Mouse (Mus musculus) limb, embryonic 12.5 days (tissue): ENCODE measurements at regions not wholly inside any gene's neighbourhood (a gene's known extent, or its start where the extent isn't known, plus 50 kb on each side); places are given as distances from the start of the nearest gene placed in this dataset.

Experiments
- ATAC-seq: fragments of 200-750 bp; cut with Nextera tagmentation; 2 replicates; pipeline ENCODE4 v1.8.0; 2017; ENCODE audit warnings: low read depth, moderate TSS enrichment; ENCODE audit not compliant: insufficient number of reproducible peaks, insufficient read depth, low FRiP score, low TSS enrichment
- H3K27ac ChIP-seq: fragments of 300-500 bp; sonication (generic); 2 replicates; pipeline ENCODE4 v1.5.1; 2016; ENCODE audit warnings: mild to moderate bottlenecking, moderate library complexity
- H3K27me3 ChIP-seq: fragments of 300-500 bp; sonication (generic); 2 replicates; pipeline ENCODE4 v1.6.1; 2016; ENCODE audit warnings: mild to moderate bottlenecking, moderate library complexity
- H3K36me3 ChIP-seq: fragments of 300-500 bp; sonication (generic); 2 replicates; pipeline ENCODE4 v1.6.1; 2016; ENCODE audit warnings: mild to moderate bottlenecking, moderate library complexity
- H3K4me1 ChIP-seq: fragments of 300-500 bp; sonication (generic); replicated peaks from 2 replicates; pipeline ENCODE4 v1.6.1; 2016
- H3K4me2 ChIP-seq: fragments of 300-500 bp; sonication (generic); 2 replicates; pipeline ENCODE4 v1.6.1; 2016; ENCODE audit warnings: mild to moderate bottlenecking, moderate library complexity
- H3K4me3 ChIP-seq: fragments of 300-500 bp; sonication (generic); replicated peaks from 2 replicates; pipeline ENCODE4 v1.5.1; 2016; ENCODE audit warnings: mild to moderate bottlenecking
- H3K9ac ChIP-seq: fragments of 300-500 bp; sonication (generic); replicated peaks from 2 replicates; pipeline ENCODE4 v1.6.1; 2016; ENCODE audit warnings: mild to moderate bottlenecking, moderate library complexity
- H3K9me3 ChIP-seq: fragments of 300-500 bp; sonication (generic); 2 replicates; pipeline ENCODE4 v1.6.1; 2016; ENCODE audit warnings: mild to moderate bottlenecking, moderate library complexity
- WGBS: fragments of 180-500 bp; shearing (Covaris S2); methylation state at CpG from one replicate; pipeline ENCODE4 v1.1.7; 2016; 5-methylcytosine and 5-hydroxymethylcytosine counted together

GRCm38 (mm10) chr4:34274316-34274715 is 224.3 kb upstream of the Spaca1 start:
- Histone ChIP-seq H3K9me3 (no peaks in the 10 kb centered on the region), H3K9ac (no peak overlapping the region), H3K4me1 (peaks cover 3% of the 10 kb centered on the region; the same call in 1 of the 2 replicates), H3K4me2 (no peak overlapping the region), H3K36me3 (no peaks in the 10 kb centered on the region), H3K4me3 (no peak overlapping the region), H3K27me3 (no peaks in the 10 kb centered on the region), H3K27ac (no peak overlapping the region)
- no peak for ATAC-seq
- 57% methylated on average over 3 of the region's 3 CpGs for WGBS

GRCm38 (mm10) chr4:34275372-34275771 is 225.4 kb upstream of the Spaca1 start:
- no peak overlapping the region for H3K9ac ChIP-seq
- H3K27ac ChIP-seq = no peak overlapping the region
- no peaks in the 10 kb centered on the region for H3K27me3 ChIP-seq
- H3K4me2 ChIP-seq = no peak overlapping the region
- no peaks in the 10 kb centered on the region for H3K9me3 ChIP-seq
- no peak for ATAC-seq
- no peak overlapping the region for H3K4me3 ChIP-seq
- H3K4me1 ChIP-seq = peaks cover 3% of the 10 kb centered on the region; the same call in 1 of the 2 replicates
- H3K36me3 ChIP-seq = no peaks in the 10 kb centered on the region

- WGBS = 18% methylated on average over 4 of the region's 4 CpGs
- Histone ChIP-seq H3K27me3 (no peaks in the 10 kb centered on the region), H3K4me2 (no peak overlapping the region), H3K9me3 (no peaks in the 10 kb centered on the region), H3K27ac (no peak overlapping the region), H3K36me3 (no peaks in the 10 kb centered on the region), H3K4me1 (no peaks in the 10 kb centered on the region; the same call in 1 of the 2 replicates), H3K4me3 (no peak overlapping the region), H3K9ac (no peak overlapping the region)
- ATAC-seq = no peak
Observed at GRCm38 (mm10) chr4:34302504-34303108, 248.1 kb upstream of the Akirin2 start.

- H3K27ac ChIP-seq = no peak overlapping the region
- no peak overlapping the region for H3K4me3 ChIP-seq
- no peak overlapping the region for H3K9ac ChIP-seq
- no peaks in the 10 kb centered on the region for H3K27me3 ChIP-seq
- H3K4me2 ChIP-seq = no peak overlapping the region
- ATAC-seq = no peak
- 74% methylated on average over 8 of the region's 8 CpGs for WGBS
- no peaks in the 10 kb centered on the region for H3K36me3 ChIP-seq
- 0 out of 2 replicates have a peak, but pooled peaks cover 4% of the 10 kb centered on the region for H3K4me1 ChIP-seq
- H3K9me3 ChIP-seq = 0 out of 2 replicates have a peak, but pooled peaks cover under 1% of the 10 kb centered on the region
Observed at GRCm38 (mm10) chr4:34308921-34309563, 241.7 kb upstream of the Akirin2 start.

GRCm38 (mm10) chr4:34310061-34310642 is 240.6 kb upstream of the Akirin2 start:
- H3K4me2 ChIP-seq = no peak overlapping the region
- no peaks in the 10 kb centered on the region for H3K36me3 ChIP-seq
- H3K4me3 ChIP-seq = no peak overlapping the region
- 0 out of 2 replicates have a peak, but pooled peaks cover 4% of the 10 kb centered on the region for H3K4me1 ChIP-seq
- no peak overlapping the region for H3K9ac ChIP-seq
- no peaks in the 10 kb centered on the region for H3K27me3 ChIP-seq
- H3K9me3 ChIP-seq = 0 out of 2 replicates have a peak, but pooled peaks cover 4% of the 10 kb centered on the region
- H3K27ac ChIP-seq = no peak overlapping the region
- no peak; the same call in 1 of the 2 replicates for ATAC-seq
- WGBS = 17% methylated on average over 5 of the region's 5 CpGs

GRCm38 (mm10) chr4:34315848-34316247 is 234.9 kb upstream of the Akirin2 start:
- Histone ChIP-seq H3K9ac (no peak overlapping the region), H3K36me3 (no peaks in the 10 kb centered on the region), H3K4me2 (no peak overlapping the region), H3K27ac (peak overlapping the region; percentile 66; the same call in 1 of the 2 replicates), H3K27me3 (no peaks in the 10 kb centered on the region), H3K9me3 (0 out of 2 replicates have a peak, but pooled peaks cover 4% of the 10 kb centered on the region), H3K4me3 (no peak overlapping the region), H3K4me1 (peaks cover 12% of the 10 kb centered on the region)
- no peak for ATAC-seq
- WGBS = 25% methylated on average over 5 of the region's 5 CpGs

- 51% methylated on average over 3 of the region's 3 CpGs for whole genome bisulfite sequencing
- H3K4me2 ChIP-seq = no peak overlapping the region
- H3K4me1 ChIP-seq = peaks cover 5% of the 10 kb centered on the region
- no peak for ATAC-seq
- H3K9ac ChIP-seq = no peak overlapping the region
- no peaks in the 10 kb centered on the region for H3K36me3 ChIP-seq
- H3K4me3 ChIP-seq = no peak overlapping the region
- no peaks in the 10 kb centered on the region for H3K27me3 ChIP-seq
- no peak overlapping the region for H3K27ac ChIP-seq
- no peaks in the 10 kb centered on the region for H3K9me3 ChIP-seq
Observed at GRCm38 (mm10) chr4:34322841-34323240, 227.9 kb upstream of the Akirin2 start.

GRCm38 (mm10) chr4:34328151-34328785 is 222.5 kb upstream of the Akirin2 start:
- Histone ChIP-seq H3K4me2 (peak overlapping the region; percentile 33), H3K4me3 (no peak overlapping the region), H3K27me3 (no peaks in the 10 kb centered on the region)

GRCm38 (mm10) chr4:34336971-34337797 is 213.6 kb upstream of the Akirin2 start:
- Histone ChIP-seq H3K4me3 (no peak overlapping the region), H3K9me3 (no peaks in the 10 kb centered on the region), H3K36me3 (no peaks in the 10 kb centered on the region), H3K27me3 (no peaks in the 10 kb centered on the region), H3K4me2 (no peak overlapping the region), H3K4me1 (peaks cover 6% of the 10 kb centered on the region; the same call in 1 of the 2 replicates), H3K27ac (no peak overlapping the region), H3K9ac (no peak overlapping the region)
- 67% methylated on average over 14 of the region's 14 CpGs for WGBS
- ATAC-seq = no peak

More at GRCm38 (mm10) chr4:34328151-34328785, 222.5 kb upstream of the Akirin2 start:
- Histone ChIP-seq H3K27ac (no peak overlapping the region), H3K4me1 (peaks cover 14% of the 10 kb centered on the region), H3K9ac (no peak overlapping the region), H3K9me3 (no peaks in the 10 kb centered on the region), H3K36me3 (no peaks in the 10 kb centered on the region)
- ATAC-seq = no peak
- 64% methylated on average over 19 of the region's 19 CpGs for WGBS

- no peak overlapping the region for H3K4me3 ChIP-seq
- no peaks in the 10 kb centered on the region for H3K27me3 ChIP-seq
- ATAC-seq = no peak
- no peak overlapping the region for H3K9ac ChIP-seq
- no peaks in the 10 kb centered on the region for H3K36me3 ChIP-seq
- no peak overlapping the region for H3K27ac ChIP-seq
- H3K4me2 ChIP-seq = no peak overlapping the region
- no peaks in the 10 kb centered on the region for H3K9me3 ChIP-seq
- 86% methylated on average over 13 of the region's 13 CpGs for WGBS
- H3K4me1 ChIP-seq = peaks cover 6% of the 10 kb centered on the region; the same call in 1 of the 2 replicates
Observed at GRCm38 (mm10) chr4:34337852-34338251, 212.9 kb upstream of the Akirin2 start.
